Mouse (Mus musculus) lung, postnatal 0 days (tissue): ENCODE data around the gene Icosl.

Source experiments
- CTCF ChIP-seq: IDR thresholded peaks from 2 replicates; pipeline ENCODE4 v1.5.1; 2016; ENCODE audit warnings: antibody characterized with exemption, mild to moderate bottlenecking
- EP300 ChIP-seq: IDR thresholded peaks from 2 replicates; pipeline ENCODE4 v1.6.1; 2016; ENCODE audit warnings: antibody characterized with exemption, mild to moderate bottlenecking, control low read depth

DNA sequence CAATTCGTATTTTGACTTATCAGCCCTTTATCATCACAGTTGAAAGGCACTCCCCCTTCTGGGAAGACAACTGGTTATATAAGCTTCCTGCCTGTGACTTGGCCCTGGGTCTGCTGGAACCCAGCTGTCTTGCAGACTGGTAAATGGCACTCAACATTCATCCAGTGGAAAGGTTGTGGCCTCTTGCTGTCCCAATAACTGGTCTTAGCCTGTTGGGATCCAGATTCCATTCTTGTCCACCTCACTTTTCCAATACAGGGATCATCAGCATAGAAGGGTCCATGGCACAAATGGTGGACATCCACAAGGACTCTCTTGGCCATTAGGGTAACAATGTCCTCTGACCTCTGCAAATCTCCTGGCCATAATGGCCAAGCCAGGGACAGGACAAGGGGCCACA lies 15.0 kb downstream of the Icosl start:
- no peak for TF ChIP-seq CTCF
- no peak for TF ChIP-seq EP300
